16 mouse cellular contexts compared by ENCODE assay signal in the genomic region with DNA sequence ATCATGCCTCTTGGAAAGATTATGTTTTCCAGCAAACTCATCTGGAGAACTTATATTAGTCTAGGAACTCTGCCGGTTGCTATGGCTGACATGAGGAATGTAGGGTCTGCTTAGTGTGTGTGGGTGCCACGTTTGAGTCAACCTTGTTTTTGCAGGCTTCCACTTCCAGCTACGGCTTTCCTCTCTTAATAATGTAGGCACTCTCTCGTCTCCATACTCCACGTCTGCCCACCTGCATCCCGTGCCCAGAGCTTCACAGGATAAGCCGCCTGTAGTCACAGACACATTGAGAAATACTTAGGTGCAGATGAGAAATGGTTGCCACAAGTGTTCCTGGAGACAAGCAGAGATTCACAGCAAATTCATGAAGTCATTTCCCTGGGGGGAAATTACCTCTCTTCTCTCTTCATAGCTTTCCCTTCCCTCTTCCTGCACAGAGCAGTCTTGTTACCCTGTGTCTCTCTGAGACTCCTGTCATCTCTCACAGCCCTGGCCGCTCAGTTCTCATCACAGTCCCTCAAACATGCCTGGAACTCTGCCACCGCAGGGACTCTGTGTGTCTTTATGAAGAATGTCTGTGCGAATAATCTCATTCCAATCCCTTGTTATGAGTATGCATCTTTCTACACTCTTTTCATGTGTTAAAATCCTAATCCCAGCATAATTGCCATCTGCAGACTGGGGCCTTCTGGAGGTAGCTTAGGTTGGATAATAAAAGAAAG. TPM values are rescaled to one million over a fixed set of nuclear protein-coding genes. Genes with fewer than 3 reads are reported as not detected.
DNase-seq lines count a peak whose midpoint lies in the region; ATAC-seq and TF ChIP-seq lines count a peak whose summit lies in the region.
"Had no signal": no experiment of that assay in that cellular context is flagged by ENCODE, and none has a peak within 500 bp of the region (broad histone marks: within the 10 kb centered on the region; RNA-seq: fewer than 3 reads in every experiment).

No protein-coding gene starts in this region.

- H3K36me3 ChIP-seq in embryonic facial prominence, embryonic 13.5 days: no peaks in the 10 kb centered on the region
- H3K36me3 ChIP-seq in embryonic facial prominence, embryonic 10.5 days (replicated peaks): no peaks in the 10 kb centered on the region
- no peaks in the 10 kb centered on the region for H3K36me3 ChIP-seq in embryonic facial prominence, embryonic 14.5 days (ENCODE audit: control insufficient read depth, insufficient read depth, low read length)
- no peaks in the 10 kb centered on the region for H3K36me3 ChIP-seq in liver, postnatal 0 days (replicated peaks; ENCODE audit: insufficient read depth, low read length)
- H3K36me3 ChIP-seq: midbrain, embryonic 10.5 days had no signal

- ATAC-seq in embryonic facial prominence, embryonic 13.5 days (ENCODE audit: insufficient number of reproducible peaks, insufficient read depth, low FRiP score, low TSS enrichment, low read depth): no peak
- no peak for ATAC-seq in embryonic facial prominence, embryonic 14.5 days (ENCODE audit: low read depth)
- no peak for ATAC-seq in liver, postnatal 0 days
- ATAC-seq: hindbrain, postnatal 0 days had no signal

- H3K4me2 ChIP-seq in embryonic facial prominence, embryonic 13.5 days: no peak overlapping the region
- H3K4me2 ChIP-seq in embryonic facial prominence, embryonic 14.5 days (ENCODE audit: low read depth, low read length): no peak overlapping the region
- no peak overlapping the region for H3K4me2 ChIP-seq in liver, postnatal 0 days (ENCODE audit: low read depth, low read length)

- peaks cover 8% of the 10 kb centered on the region for H3K4me1 ChIP-seq in embryonic facial prominence, embryonic 13.5 days
- H3K4me1 ChIP-seq in embryonic facial prominence, embryonic 10.5 days: peaks cover 19% of the 10 kb centered on the region
- H3K4me1 ChIP-seq in embryonic facial prominence, embryonic 14.5 days (ENCODE audit: control insufficient read depth, insufficient read depth, low read length): peaks cover 4% of the 10 kb centered on the region; the same call in 1 of the 2 replicates
- H3K4me1 ChIP-seq in liver, postnatal 0 days (ENCODE audit: insufficient read depth): no peaks in the 10 kb centered on the region

- H3K9ac ChIP-seq in embryonic facial prominence, embryonic 13.5 days: no peak overlapping the region
- no peak overlapping the region for H3K9ac ChIP-seq in embryonic facial prominence, embryonic 14.5 days (ENCODE audit: low read depth, low read length)
- H3K9ac ChIP-seq in liver, postnatal 0 days (replicated peaks): no peak overlapping the region

- 62% methylated on average over 10 of the region's 10 CpGs for WGBS in embryonic facial prominence, embryonic 13.5 days
- 78% methylated on average over 10 of the region's 10 CpGs for WGBS in embryonic facial prominence, embryonic 10.5 days
- 50% methylated on average over 10 of the region's 10 CpGs for WGBS in embryonic facial prominence, embryonic 14.5 days
- 67% methylated on average over 10 of the region's 10 CpGs for WGBS in liver, postnatal 0 days (ENCODE audit: insufficient replicate concordance)

- peak overlapping the region; percentile 39; the same call in 1 of the 2 replicates for H3K27ac ChIP-seq in embryonic facial prominence, embryonic 13.5 days
- no peak overlapping the region for H3K27ac ChIP-seq in embryonic facial prominence, embryonic 10.5 days (replicated peaks)
- H3K27ac ChIP-seq in embryonic facial prominence, embryonic 14.5 days (replicated peaks; ENCODE audit: low read depth, low read length): no peak overlapping the region
- H3K27ac ChIP-seq in liver, postnatal 0 days (ENCODE audit: low read depth): no peak overlapping the region
- H3K27ac ChIP-seq: hindbrain, postnatal 0 days; midbrain, embryonic 10.5 days had no signal

- no peaks in the 10 kb centered on the region for H3K9me3 ChIP-seq in embryonic facial prominence, embryonic 13.5 days
- no peaks in the 10 kb centered on the region for H3K9me3 ChIP-seq in embryonic facial prominence, embryonic 10.5 days
- H3K9me3 ChIP-seq in embryonic facial prominence, embryonic 14.5 days (ENCODE audit: control insufficient read depth, low read length): no peaks in the 10 kb centered on the region
- no peaks in the 10 kb centered on the region for H3K9me3 ChIP-seq in liver, postnatal 0 days (ENCODE audit: low read length)
- H3K9me3 ChIP-seq: midbrain, embryonic 10.5 days had no signal

- H3K27me3 ChIP-seq in embryonic facial prominence, embryonic 13.5 days: no peaks in the 10 kb centered on the region
- H3K27me3 ChIP-seq in embryonic facial prominence, embryonic 10.5 days (replicated peaks; ENCODE audit: low read depth, poor library complexity, severe bottlenecking): no peaks in the 10 kb centered on the region
- no peaks in the 10 kb centered on the region for H3K27me3 ChIP-seq in embryonic facial prominence, embryonic 14.5 days (replicated peaks; ENCODE audit: control insufficient read depth, insufficient read depth, low read length)
- H3K27me3 ChIP-seq in liver, postnatal 0 days (ENCODE audit: insufficient read depth, low read length): no peaks in the 10 kb centered on the region

- no peak for TF ChIP-seq EP300 in liver, postnatal 0 days (IDR thresholded peaks at IDR 0.05; ENCODE audit: low read depth)

- no peak for TF ChIP-seq CTCF in liver, postnatal 0 days (IDR thresholded peaks at IDR 0.05; ENCODE audit: low read depth)

- H3K4me3 ChIP-seq in embryonic facial prominence, embryonic 13.5 days: no peak overlapping the region
- no peak overlapping the region for H3K4me3 ChIP-seq in embryonic facial prominence, embryonic 10.5 days
- H3K4me3 ChIP-seq in embryonic facial prominence, embryonic 14.5 days (ENCODE audit: low read depth, low read length): no peak overlapping the region
- no peak overlapping the region for H3K4me3 ChIP-seq in liver, postnatal 0 days (ENCODE audit: low read depth, low read length)
- H3K4me3 ChIP-seq: midbrain, embryonic 10.5 days had no signal

- DNase-seq in embryonic facial prominence, embryonic 10.5 days (ENCODE audit: low spot score): no peak
- DNase-seq in layer of hippocampus, adult 11-12 months (ENCODE audit: low spot score): peak; percentile 19
- DNase-seq in layer of hippocampus, postnatal 10 days (ENCODE audit: low spot score in 2 of 2): no peak
- DNase-seq in embryonic facial prominence, embryonic 14.5 days (ENCODE audit: low spot score): peak; percentile 34
- DNase-seq in right cerebral cortex, adult 2 months (ENCODE audit: low spot score in 2 of 2): peak; percentile 43 to 56
- no peak for DNase-seq in liver, postnatal 0 days
- no peak for DNase-seq in thymus, postnatal 36 days
- DNase-seq: cerebellum, adult 2 months; kidney, adult 9 months; lung, adult 18-20 months had no signal

RNA-seq across cellular contexts. Expression of gene 5530401A14Rik, which starts 5.3 kb away (rescaled TPM):
- polyA plus RNA-seq in embryonic facial prominence, embryonic 13.5 days (2015; fragmentation: Nextera tagmentation; extraction: Ambion mirVana): 0.07 TPM in 1 of 2 replicates, not detected in the other
- polyA plus RNA-seq in embryonic facial prominence, embryonic 10.5 days (2016; fragmentation: Nextera tagmentation; extraction: Ambion mirVana): 0.05 TPM in 1 of 2 replicates, not detected in the other
- under 1 TPM; 0.09 to 0.25 TPM for total RNA-seq in layer of hippocampus, postnatal 10 days (2021)
- 0.05 TPM in 1 of 2 replicates, not detected in the other for polyA plus RNA-seq in embryonic facial prominence, embryonic 14.5 days (2014; fragmentation: Nextera tagmentation; extraction: Ambion mirVana)
- not detected in 2 replicates for polyA plus RNA-seq in liver, postnatal 0 days (2015; fragmentation: Nextera tagmentation; extraction: Ambion mirVana)
- total RNA-seq: hindbrain, postnatal 0 days had no signal
- polyA plus RNA-seq: cerebellum, adult 2 months; heart, embryonic 14.5 days; midbrain, embryonic 10.5 days; small intestine, adult 2 months; testis, adult 2 months had no signal

Comparison
In these comparisons a context has a peak if more than half of its experiments do, and no peak if none do; other contexts are left out.
1. DNase-seq: peak in layer of hippocampus, adult 11-12 months (single experiment), embryonic facial prominence, embryonic 14.5 days (single experiment) and right cerebral cortex, adult 2 months (2 of 2); none in embryonic facial prominence, embryonic 10.5 days (single experiment), layer of hippocampus, postnatal 10 days (0 of 2), liver, postnatal 0 days (single experiment) and thymus, postnatal 36 days (0 of 2).